Mouse (Mus musculus): ENCODE data around the gene Ankrd23.

The Ankrd23 gene

DNA sequence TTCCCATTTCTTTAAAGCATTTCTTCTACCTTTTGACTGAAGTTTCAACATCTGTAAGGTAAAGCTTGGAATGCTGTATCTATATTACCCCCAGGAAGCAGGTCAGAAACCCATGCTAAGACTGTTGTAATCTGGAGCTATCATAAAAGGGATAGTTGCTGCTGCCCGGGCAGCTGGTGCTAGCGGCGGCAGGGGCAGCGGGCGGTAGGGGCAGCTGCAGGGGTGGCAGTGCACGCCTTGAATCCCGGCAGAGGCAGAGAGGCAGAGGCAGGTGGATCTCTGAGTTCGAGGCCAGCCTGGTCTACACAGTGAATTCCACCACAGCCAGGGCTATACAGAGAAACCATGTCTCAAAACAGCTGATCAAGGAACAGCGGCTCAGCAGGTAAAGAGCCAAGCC is 6.2 kb upstream of the Ankrd23 start:
- no peak for DNase-seq

DNA sequence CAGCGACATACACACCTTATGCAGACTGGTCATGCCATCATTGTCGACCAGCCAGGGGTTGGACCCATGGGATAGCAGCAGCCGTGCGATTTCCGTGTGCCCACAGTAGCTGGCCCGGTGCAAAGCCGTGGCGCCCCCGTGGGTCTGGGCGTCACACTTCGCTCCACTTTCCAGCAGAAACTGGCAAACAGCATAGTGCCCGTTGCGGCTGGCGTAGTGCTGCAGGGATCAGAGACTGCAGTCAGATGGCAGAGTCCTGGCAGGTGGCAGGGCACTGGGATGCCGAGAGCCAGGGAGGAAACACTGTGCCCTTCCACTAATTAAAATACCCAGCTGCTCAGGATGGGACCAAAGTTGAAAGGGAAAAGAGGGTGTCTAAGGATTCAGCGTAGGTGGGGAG is 5.2 kb upstream of the Ankrd23 start:
- DNase-seq, result peak; percentile 64 to 71

DNA sequence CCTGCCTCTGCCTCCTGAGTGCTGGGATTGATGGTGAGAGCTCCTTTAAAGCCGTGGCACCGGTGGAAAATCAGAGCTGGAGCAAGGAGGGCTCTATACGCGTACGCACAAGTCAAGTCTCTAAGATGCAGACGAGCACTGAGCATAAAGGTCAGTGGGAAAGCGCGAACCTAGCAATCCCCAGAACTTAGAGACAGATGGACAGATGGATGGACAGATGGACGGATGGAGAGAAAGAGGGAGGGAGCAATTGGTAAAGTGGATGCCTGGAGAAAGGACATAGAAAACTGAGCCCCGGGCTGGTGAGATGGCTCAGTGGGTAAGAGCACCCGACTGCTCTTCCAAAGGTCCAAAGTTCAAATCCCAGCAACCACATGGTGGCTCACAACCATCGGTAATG is 4.1 kb upstream of the Ankrd23 start:
- no peak for DNase-seq

DNA sequence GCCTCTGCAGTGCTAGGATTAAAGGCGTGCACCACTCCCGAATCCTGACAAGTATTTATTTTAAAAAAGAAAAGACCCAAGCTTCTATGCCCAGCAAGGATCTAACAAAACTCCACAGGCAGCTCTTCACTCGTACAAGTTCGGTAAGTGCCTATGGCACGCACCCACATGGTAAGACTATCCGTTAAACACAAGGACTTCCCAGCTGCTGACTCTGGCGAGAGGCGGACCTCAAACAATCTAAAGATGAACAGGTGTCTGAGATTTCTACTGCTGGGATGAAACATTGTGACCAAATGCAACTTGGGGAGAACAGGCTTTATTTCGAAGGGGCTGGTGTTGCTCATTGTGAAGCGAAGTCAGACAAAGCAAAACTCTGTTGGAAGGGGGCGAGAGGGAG is 3.4 kb upstream of the Ankrd23 start:
- DNase-seq, result no peak

DNA sequence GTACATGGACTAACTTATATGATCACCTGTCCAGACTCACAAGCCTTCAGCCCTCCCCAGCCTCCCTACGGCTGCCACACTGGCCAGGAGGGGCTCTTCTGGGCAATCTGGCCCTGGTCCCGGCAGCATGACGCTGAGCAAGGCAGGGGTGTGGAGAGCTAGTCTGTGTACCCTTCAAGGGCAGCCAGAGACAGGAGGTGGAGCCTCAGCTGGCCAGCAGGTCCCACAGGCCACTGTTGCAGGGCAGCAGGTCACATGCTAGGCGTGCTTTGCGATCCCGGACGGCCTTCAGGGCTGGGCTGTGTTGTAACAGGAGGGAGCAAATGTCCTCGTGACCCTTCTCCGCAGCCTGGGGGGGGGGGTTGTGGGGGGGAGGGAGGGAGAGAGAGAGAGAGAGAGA is 2.5 kb upstream of the Ankrd23 start, which contains the start of gene Gm42417:
Gene Gm42417 (minus strand): TSS at position 244 of the 400 bp plus-strand sequence.
- DNase-seq, result no peak

DNA sequence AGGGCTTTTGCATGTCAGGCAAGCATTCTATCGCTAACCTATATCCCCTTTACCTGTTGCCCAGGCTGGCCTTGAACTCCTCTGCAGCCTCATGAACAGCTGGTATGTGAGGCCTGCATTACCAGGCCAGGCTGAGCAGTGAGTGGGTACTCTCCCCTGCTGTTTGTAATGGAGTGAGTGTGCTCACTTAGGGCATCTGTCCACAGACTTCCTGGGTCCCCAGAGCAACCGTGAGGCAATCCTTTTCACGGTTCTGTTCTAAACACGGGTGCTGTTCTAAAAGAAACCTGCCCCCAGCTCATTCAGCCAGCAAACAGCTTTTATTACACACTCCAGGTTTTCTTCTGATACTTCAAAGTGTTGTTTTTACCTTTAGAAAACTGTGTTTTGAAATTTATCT is 2.0 kb upstream of the Ankrd23 start:
- no peak for DNase-seq

DNA sequence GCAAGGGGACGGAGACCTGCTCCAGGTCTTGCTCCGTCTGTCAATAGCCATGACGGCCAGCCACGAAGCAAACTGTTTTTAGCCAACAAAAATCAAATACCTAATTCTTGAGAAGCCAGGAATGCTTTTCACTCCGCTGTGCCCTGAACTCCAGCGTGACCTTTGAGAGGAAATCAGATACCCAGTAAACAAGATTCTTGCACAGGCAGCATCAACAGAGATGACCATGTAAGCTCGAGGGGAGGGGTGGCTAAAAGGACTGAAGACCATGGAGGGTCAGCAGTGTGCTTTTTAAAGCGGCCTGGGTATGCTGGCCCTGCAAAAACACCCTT is 320 bp downstream of the Ankrd23 start:
- no peak for DNase-seq

DNA sequence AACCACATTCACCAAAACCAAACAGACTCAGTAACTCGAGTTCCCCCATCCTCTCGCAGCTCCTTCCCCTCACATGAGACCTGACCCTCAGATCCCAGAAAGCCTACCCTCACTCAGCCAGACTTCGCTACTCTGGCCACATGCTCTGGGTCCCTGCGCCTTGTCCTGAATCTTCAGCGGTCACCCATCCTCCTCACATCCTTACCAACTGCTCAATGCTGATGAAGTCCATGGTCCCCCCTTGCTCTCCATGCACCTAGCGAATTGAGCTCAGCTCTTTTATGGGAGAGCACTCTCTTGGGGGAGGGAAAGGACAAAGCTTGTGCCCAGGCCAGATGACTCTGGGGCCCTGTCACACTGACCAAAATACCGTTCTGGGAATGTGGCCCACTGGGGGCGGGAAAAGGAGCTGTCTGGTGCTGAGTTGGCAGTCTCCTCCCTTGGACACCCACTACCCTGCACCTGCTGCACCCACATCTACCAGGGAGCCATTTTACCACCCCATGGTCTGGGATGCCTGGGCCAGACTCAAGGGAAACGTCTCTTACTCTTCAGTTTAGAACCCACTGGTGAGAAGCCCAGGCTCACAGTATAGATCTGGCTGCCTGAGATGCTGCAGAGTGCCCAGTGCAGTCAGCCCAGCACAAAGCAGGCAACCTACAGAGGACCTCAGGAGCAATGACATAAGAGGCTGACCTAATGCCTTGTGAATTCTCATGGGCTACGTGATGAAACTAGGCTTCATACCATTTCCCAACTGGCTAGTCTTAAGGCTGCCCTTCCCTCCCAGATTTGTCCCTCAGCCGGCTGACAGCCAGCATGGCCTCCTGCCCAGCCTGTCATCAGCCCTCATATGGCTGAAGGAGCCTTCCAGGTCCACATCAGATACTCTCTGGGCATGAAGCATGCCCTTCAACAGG is 946 bp downstream of the Ankrd23 start:
- peak; percentile 69 to 72 for DNase-seq

DNA sequence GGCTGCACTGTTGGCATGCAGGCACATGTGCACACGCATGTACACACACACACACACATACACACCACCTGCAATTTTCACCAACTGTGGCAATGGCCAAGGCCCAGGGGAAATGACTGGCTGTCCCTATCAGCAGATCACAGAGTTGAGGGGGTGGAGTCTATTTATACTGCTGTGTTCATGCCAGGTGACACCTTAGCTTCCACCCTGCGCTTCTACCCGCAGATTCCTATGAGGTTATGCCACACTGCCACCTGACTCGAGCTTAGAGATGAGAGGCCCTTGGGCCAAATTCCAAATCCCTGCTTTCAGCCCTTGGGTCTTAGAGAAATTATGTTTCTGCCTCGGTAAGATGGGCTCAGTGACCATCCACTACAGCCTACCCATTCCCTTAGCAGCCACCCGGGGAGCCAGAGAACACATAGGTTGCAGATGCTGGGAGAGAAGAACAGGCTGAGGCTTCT is 2.1 kb downstream of the Ankrd23 start:
- no peak for DNase-seq

DNA sequence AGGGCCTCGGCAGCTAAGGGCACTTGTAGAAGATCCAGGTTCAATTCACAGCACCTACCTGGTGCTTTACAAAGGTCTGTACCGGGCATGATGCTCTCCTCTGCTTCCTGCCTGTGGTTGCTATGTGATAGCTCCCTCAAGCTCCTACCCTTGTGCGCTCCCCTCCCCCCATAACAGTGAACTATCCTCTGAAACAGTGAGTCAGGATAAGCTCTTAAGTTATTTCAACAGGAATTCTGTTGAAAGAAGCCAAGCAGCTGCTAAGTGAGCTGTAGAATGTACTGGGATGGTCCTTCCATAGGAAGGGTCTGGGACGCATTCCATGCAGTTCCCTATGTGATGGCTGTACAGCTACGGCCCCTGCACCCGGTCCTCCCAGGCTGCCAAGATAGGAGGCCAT is 3.1 kb downstream of the Ankrd23 start:
- DNase-seq, result no peak

DNA sequence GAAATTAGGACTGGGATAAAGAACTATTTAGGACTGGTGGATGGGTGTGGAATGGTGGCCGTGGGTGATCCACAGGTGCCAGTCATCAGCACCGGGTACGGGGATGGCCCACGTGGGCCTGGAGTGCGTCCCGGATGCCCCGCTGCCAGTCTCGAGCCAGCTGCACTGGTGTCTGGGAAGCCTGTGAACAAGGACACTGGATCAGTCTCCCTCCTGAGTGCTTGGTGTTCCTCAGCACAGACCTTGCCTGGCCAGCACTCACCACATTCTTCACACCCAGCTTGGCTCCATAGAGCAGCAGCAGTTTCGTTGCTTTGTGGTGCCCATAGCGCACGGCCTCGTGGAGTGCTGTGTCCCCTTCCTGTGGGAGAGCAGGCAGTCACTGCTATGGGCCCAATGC is 5.2 kb downstream of the Ankrd23 start:
- no peak for DNase-seq

DNA sequence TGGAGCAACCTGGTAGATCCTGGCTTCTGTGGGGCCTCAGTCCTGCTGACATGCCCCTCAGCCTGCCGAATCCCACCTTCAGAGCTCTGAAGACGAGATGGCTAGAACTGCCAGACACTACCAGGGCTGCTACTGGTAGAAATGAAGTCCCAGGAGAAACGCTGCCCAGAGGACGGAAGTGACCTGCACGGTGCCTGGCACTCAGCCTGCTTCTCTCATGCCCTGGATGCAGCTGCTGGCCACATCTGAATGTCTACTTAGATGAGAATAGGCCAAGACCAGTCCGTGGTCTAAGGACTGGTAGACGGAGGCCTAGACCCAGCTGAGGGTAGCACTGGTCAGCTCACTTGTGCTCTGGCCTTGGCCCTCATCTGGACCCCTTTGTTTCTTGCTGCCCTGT is 5.7 kb downstream of the Ankrd23 start:
- DNase-seq, result no peak

DNA sequence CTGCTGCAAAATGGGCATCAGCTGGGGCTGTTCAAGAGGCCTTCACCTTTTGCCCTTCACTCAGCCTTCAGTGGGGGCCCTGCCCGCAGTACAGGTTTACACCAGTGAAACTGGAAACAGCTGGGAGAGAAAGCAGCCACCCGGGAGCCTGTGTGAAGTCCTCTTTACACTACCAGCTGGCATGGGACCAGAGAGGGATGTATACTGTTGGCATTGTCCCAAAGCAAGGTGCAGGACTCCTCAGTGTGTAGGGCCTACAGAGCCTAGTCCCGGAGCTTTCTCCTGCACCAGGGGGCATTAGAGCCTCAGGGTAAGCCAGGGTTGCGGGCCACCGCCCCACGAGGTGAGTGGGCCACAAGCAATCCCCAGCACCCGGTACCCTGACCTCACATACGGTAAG is 6.2 kb downstream of the Ankrd23 start:
- no peak for DNase-seq

DNA sequence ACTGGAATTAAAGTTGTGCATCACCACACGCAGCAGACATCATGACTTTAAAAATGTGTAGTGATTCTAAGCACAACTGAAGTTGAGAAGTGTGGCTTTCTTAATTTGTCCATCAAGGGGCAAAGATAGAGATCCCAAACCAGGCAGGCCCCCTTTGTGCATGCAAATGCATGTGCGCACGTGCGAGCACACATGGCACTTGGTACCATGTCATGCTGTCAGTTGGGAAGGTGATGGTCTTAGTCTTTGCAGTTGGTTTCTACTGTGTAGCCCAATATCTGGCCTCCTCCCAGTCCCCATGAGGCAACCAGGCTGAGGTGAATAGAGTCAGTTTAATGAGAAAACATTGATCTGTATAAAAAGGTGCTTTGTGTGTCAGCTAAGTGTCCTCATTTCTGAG is 6.8 kb downstream of the Ankrd23 start:
- no peak for DNase-seq

DNA sequence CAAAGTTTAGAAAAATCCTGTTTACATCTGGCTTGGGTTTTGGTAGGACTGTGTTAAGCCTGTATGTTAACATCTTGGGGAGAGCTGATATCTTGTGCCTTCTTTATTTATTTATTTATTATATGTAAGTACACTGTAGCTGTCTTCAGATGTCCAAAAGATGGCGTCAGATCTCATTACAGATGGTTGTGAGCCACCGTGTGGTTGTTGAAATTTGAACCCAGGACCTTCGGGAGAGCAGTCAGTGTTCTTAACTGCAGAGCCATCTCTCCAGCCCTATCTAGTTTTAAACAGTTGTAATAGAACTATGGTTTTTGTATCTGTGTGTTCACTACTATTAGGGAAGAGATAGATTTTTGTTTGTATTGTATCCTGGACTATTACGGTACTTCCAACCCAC is 7.4 kb downstream of the Ankrd23 start:
- no peak for DNase-seq

DNA sequence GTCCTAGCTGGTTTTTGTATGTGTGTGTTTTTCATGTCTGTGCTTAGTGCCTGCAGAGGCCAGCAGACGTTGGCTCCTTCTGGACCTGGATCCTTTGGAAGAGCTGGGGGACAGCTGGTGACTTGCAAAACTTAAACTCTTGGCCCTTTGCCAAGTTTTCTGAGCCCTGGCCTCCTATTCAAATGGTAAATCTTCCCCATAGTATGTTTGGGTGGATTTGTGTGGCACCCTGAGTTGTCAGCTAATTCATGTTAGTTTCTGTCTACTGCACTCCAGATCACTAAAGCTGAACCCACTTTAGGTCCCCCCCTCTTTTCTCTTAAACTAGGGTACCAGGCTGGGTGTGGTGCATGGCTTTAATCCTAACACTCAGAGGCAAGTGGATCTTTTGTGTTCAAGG is 8.3 kb downstream of the Ankrd23 start:
- DNase-seq, result no peak

DNA sequence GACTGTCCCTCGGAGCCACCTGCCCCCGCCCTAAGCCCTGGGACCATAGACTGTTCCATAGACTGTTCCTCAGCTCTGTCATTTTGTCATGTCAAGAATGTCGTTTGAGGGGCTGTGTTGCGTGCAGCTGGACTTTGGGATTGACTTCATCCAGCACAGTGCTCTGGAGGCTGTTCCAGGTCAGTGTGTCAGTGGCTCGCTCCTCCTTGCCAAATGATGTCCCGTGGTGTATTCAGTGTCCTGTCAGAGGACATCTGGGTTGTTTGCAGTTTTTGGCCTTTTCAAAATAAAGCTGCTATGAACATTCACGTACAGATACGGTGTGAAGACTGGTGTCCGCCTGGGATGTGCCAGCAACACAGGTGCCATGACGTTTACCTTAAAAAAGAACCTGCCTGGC is 9.8 kb downstream of the Ankrd23 start:
- DNase-seq, result no peak

DNA sequence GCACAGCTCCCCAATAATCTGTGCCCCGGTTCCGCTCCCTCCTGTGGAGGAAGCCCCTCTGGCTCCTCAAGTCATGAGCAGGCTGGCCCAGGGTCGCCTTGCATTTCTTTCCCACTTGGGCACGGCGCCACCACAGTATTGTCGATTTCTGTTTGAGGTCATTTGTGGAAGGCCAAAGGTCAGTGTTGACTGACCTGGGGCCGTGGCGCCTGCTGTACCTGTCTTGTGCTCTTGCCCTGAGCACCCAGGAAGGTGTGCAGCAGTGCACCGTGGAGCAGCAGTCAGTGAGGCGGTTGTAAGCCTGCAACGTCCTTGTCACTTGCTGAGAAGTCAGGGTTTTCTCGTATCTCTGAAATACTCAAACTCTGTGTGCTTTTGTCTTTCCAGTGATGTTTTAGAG is 10.9 kb downstream of the Ankrd23 start:
- DNase-seq, result no peak

DNA sequence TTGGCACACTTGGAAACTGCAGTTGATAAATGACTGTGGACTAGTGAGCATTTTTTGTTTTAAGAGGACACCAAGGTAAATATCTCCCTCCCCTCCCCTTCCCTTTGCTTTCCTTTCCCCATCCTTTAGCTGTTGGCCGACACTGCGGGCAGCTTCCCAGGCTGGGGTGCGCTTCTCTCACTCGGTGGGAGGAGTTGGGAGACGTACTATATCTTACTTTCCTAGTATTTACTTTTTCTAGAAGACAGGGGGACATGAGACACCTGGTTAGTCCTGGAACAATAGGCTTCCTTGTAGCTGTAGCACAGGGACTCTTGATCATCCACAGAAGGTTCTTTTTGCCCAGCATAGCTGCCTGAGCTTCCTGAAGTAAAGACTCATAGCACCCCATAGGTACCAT is 12.6 kb downstream of the Ankrd23 start:
- DNase-seq, result no peak

DNA sequence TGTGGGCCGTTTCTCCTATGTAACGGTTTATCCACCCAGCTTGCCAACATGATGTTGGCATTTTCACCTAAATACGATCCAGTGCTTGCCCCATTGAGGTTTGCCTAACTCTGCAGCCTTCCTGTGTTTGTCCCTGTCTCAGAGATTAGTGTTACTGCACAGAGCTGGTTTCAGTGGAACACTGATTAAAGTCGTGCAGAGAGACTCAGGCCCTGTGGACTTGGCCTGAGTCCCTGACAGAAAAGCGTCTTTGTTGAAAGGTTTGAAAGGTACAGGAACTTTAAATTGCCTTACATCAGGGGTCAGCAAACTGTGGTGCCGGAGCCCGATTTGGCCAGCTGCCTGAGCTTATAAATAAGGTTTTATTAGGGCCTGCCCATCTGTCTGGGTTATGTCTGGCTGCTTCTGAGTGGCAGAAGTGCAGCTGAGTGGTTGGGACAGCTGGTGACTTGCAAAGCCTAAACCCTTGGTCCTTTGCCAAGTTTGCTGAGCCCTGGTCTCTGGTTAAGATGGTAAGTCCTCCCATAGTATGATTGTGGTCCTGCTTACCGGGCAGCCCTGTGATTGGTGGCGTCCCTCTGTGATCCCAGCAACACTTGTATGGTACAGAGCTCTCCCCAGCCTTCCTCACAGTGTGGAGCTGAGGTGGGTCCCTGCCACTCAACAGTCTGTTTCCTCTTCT is 13.2 kb downstream of the Ankrd23 start:
- no peak for DNase-seq

DNA sequence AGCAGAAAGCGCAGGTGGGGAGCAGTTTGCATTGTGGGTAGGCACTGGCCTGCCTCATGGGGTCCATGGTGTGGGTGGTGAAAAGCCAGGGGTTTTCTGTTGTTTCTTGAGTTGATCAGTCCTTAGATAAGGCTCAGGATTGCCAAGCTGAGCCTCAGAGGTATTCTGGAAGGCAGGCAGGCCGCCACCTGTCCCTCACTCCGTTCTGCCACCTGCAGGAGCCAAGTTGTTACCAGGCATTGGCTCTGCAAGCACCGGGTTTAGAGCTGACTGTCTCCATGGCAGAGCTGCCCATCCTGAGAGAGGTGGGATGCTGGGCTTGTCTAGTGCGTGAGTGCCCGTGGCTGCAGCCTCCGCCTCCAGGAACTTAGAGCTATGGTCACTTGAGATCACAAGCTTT is 14.5 kb downstream of the Ankrd23 start:
- no peak for DNase-seq

DNA sequence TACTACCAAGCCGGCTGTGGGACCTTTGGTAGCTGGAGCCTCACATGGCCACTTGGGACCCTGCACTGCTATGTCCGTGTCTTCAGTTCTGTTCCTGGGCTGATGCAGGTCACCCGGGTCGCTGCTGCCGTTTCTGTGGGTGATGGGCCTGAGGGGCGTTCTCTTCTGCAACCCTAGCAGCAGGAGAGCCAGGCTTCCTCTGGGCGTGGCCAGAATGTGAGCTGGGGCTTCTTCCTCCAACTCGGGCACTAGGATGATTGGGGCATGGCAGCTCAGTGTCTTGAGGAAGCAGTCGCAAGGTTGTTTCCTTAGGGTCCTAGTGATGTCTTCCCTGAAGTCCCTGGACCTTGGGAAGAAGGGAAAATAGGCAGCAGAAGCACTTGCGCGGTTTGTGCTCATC is 17.1 kb downstream of the Ankrd23 start:
- DNase-seq, result no peak

DNA sequence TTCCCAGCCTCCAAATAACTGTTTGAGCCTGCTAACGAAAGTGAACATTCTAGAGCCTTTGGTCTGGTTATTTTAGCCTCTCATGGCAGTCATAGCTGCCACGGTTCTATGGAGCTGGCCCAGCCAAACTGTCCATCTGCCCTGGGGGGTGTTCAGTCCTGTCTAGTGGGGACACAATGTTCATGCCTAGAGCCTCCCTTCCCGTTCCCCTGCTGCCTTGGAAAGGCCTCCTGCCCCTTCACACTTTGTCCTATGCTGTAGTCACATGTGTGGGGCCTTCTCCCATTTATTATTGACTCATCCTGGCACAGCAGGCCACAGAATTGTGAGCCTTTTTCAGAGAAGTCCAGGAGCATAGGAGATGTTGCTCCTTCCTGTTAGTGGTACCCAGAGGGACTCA is 18.4 kb downstream of the Ankrd23 start:
- peak in 1 of 2 experiments; percentile 51 for DNase-seq

DNA sequence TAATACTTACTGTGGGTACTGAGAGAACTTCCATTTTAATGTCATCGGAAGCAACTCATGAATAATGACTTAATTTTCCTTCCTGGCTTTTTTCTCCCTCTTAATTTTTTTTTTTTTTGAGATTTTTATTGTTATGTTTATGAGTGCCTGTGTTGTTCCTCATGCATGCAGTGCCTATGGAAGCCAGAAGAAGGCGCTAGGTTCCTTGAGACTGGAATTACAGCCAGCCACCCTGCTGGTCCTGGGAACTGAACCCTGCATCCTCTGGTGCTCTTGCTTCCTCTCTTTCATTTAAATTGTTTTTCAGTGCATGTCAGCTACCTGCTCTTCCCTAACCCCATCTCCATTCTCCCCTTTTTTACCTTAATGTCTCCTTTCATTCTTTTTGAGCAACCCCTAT is 23.0 kb downstream of the Ankrd23 start:
- peak; percentile 65 to 72 for DNase-seq
